Mouse (Mus musculus): ENCODE data around the gene Pcdh10. TPM values are rescaled to one million over a fixed set of nuclear protein-coding genes. Genes with fewer than 3 reads are reported as not detected.

Gene Pcdh10
- total and polyA plus RNA-seq, 2 experiments from 2014 or later: 17.9 to 123 TPM

DNA sequence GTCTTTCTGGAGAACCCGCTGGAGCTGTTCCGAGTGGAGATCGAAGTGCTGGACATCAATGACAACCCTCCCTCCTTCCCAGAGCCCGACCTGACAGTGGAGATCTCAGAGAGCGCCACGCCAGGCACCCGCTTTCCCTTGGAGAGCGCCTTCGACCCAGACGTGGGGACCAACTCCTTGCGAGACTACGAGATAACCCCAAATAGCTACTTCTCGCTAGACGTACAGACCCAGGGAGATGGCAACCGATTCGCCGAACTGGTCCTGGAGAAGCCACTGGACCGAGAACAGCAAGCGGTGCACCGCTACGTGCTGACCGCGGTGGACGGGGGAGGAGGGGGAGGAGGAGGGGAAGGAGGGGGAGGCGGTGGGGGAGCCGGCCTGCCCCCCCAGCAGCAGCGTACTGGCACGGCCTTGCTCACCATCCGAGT lies 1.4 kb downstream of the Pcdh10 start:
- no peak for TF ChIP-seq CTCF (IDR thresholded peaks at IDR 0.05; ENCODE audit: low read depth)
- ATAC-seq (no peak), DNase-seq (peak; percentile 61)
- no peaks in the 10 kb centered on the region for H3K27me3 ChIP-seq (ENCODE audit: insufficient read depth, low read length)
- H3K4me1 ChIP-seq (ENCODE audit: insufficient read depth): no peaks in the 10 kb centered on the region
- WGBS: 4% methylated on average over 29 of the region's 29 CpGs
- peak overlapping the region; percentile 92 for H3K4me2 ChIP-seq (ENCODE audit: low read depth)
- H3K9me3 ChIP-seq (ENCODE audit: low read length): no peaks in the 10 kb centered on the region
- H3K36me3 ChIP-seq (ENCODE audit: insufficient read depth): no peaks in the 10 kb centered on the region
- peak overlapping the region; percentile 79 for H3K4me3 ChIP-seq (ENCODE audit: low read depth, low read length)
- peak overlapping the region; percentile 85; the same call in 1 of the 2 replicates for H3K27ac ChIP-seq (ENCODE audit: low read depth, low read length)
- peak overlapping the region; percentile 70 for H3K9ac ChIP-seq

DNA sequence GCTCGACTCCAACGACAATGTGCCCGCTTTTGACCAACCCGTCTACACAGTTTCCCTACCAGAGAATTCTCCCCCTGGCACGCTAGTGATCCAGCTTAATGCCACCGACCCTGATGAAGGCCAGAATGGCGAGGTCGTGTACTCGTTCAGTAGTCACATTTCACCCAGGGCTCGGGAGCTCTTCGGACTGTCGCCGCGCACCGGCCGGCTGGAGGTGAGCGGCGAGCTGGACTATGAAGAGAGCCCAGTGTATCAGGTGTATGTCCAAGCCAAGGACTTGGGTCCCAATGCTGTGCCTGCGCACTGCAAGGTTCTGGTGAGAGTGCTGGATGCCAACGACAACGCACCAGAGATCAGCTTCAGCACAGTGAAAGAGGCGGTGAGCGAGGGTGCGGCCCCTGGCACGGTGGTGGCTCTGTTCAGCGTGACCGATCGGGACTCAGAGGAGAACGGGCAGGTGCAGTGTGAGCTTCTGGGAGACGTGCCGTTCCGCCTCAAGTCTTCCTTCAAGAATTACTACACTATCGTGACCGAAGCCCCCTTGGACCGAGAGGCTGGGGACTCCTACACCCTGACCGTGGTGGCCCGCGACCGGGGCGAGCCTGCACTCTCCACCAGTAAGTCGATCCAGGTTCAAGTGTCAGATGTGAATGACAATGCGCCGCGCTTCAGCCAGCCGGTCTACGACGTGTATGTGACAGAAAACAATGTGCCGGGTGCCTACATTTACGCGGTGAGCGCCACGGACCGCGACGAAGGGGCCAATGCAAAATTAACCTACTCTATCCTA lies 2.0 kb downstream of the Pcdh10 start:
- Histone ChIP-seq H3K4me1 (ENCODE audit: insufficient read depth) (peaks cover 5% of the 10 kb centered on the region; the same call in 1 of the 2 replicates), H3K4me2 (ENCODE audit: low read depth) (peak overlapping the region; percentile 92), H3K27me3 (ENCODE audit: insufficient read depth, low read length) (no peaks in the 10 kb centered on the region), H3K36me3 (ENCODE audit: insufficient read depth) (no peaks in the 10 kb centered on the region; the same call in 1 of the 2 replicates), H3K27ac (ENCODE audit: low read depth, low read length) (peak overlapping the region; percentile 85), H3K4me3 (ENCODE audit: low read depth, low read length) (peak overlapping the region; percentile 79), H3K9ac (peak overlapping the region; percentile 70), H3K9me3 (ENCODE audit: low read length) (no peaks in the 10 kb centered on the region)
- TF ChIP-seq CTCF (IDR thresholded peaks at IDR 0.05; ENCODE audit: low read depth): no peak
- no peak for ATAC-seq
- WGBS: 1% methylated on average over 55 of the region's 55 CpGs
- DNase-seq: peak; percentile 59

DNA sequence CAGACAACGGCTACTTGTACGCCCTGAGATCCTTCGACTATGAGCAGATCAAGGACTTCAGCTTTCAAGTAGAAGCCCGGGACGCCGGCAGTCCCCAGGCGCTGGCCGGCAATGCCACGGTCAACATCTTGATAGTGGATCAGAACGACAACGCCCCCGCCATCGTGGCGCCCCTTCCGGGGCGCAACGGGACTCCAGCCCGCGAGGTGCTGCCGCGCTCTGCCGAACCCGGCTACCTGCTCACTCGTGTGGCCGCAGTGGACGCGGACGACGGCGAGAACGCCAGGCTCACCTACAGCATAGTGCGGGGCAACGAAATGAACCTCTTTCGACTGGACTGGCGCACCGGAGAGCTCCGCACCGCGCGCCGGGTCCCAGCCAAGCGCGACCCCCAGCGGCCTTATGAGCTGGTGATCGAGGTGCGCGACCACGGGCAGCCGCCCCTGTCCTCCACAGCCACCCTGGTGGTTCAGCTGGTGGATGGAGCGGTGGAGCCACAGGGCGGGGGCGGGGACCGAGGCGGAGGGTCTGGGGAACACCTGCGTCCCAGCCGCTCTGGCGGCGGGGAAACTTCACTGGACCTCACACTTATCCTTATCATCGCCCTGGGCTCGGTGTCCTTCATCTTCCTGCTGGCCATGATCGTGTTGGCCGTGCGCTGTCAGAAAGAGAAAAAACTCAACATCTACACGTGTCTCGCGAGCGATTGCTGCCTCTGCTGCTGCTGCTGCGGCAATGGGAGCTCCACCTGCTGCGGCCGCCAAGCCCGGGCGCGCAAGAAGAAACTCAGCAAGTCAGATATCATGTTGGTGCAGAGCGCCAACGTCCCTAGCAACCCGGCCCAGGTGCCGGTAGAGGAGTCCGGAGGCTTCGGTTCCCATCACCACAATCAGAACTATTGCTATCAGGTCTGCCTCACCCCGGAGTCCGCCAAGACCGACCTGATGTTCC lies 2.9 kb downstream of the Pcdh10 start:
- peak; percentile 59 for TF ChIP-seq CTCF (IDR thresholded peaks at IDR 0.05; ENCODE audit: low read depth)
- Histone ChIP-seq H3K36me3 (ENCODE audit: insufficient read depth) (no peaks in the 10 kb centered on the region; the same call in 1 of the 2 replicates), H3K27ac (ENCODE audit: low read depth, low read length) (peak overlapping the region; percentile 48), H3K27me3 (ENCODE audit: insufficient read depth, low read length) (no peaks in the 10 kb centered on the region), H3K9ac (peak overlapping the region; percentile 70), H3K4me1 (ENCODE audit: insufficient read depth) (peaks cover 5% of the 10 kb centered on the region; the same call in 1 of the 2 replicates), H3K9me3 (ENCODE audit: low read length) (no peaks in the 10 kb centered on the region), H3K4me3 (ENCODE audit: low read depth, low read length) (peak overlapping the region; percentile 79), H3K4me2 (ENCODE audit: low read depth) (peak overlapping the region; percentile 92)
- DNase-seq: peak; percentile 58
- ATAC-seq: no peak
- WGBS: under 1% methylated on average over 82 of the region's 82 CpGs

DNA sequence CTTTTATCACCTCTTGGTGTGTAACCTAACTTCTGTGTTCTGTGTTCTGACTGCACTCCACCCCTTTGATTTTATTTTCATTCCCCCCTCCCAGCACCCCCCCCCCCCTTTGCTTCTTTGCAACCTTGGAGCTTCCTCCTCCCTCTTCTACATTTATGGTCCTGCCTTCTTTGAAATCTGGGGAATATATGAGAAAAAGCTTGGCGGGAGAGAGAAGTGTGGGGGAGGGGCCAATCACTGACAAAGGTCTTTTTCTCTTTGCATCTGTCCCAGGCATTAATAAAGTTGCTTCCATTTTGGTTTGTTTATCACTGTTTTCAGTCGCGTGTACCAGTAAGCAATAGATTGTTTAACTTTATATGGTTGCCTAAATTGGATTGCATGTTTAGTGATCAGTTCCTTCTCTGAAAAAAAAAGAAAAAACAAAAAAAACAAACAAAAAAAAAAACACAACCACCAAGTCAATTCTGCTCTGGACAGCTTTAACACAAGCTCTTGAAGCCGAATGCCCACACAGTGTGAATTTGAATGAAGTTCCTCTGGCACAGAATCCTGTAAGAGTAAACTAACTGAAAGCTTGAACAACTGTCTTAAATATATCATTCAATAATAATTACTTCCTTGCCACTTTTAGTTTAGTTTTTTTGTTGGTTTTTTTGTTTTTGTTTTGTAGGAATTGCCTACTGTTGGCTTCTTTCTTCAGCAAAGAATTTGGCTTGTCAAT lies 4.0 kb downstream of the Pcdh10 start:
- Histone ChIP-seq H3K27me3 (ENCODE audit: insufficient read depth, low read length) (no peaks in the 10 kb centered on the region), H3K9ac (peak overlapping the region; percentile 70), H3K9me3 (ENCODE audit: low read length) (no peaks in the 10 kb centered on the region), H3K27ac (ENCODE audit: low read depth, low read length) (peak overlapping the region; percentile 48), H3K4me1 (ENCODE audit: insufficient read depth) (peaks cover 5% of the 10 kb centered on the region; the same call in 1 of the 2 replicates), H3K4me3 (ENCODE audit: low read depth, low read length) (peak overlapping the region; percentile 79), H3K36me3 (ENCODE audit: insufficient read depth) (no peaks in the 10 kb centered on the region; the same call in 1 of the 2 replicates), H3K4me2 (ENCODE audit: low read depth) (peak overlapping the region; percentile 92)
- ATAC-seq: no peak
- TF ChIP-seq CTCF (IDR thresholded peaks at IDR 0.05; ENCODE audit: low read depth): no peak
- WGBS: 6% methylated on average over 4 of the region's 4 CpGs
- no peak for DNase-seq

DNA sequence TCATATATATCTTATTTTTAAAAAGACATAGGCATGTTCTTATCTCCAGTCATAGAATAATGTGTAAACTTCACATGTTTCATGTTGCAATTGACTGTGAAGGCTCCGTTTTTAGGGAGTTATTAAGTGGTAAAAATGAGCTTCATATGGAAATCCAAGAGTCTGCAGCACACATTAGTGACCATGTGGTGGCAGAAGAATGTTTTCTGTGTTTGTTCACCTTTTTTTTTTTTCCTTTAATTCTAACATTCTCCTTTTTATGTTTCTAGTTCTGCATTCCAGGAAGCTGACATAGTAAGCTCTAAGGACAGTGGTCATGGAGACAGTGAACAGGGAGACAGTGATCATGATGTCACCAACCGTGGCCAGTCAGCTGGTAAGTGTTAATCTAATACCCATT lies 5.6 kb downstream of the Pcdh10 start:
- H3K9me3 ChIP-seq (ENCODE audit: low read length): no peaks in the 10 kb centered on the region
- DNase-seq (no peak), ATAC-seq (no peak)
- peak overlapping the region; percentile 9 for H3K4me3 ChIP-seq (ENCODE audit: low read depth, low read length)
- no peaks in the 10 kb centered on the region; the same call in 1 of the 2 replicates for H3K36me3 ChIP-seq (ENCODE audit: insufficient read depth)
- H3K4me1 ChIP-seq (ENCODE audit: insufficient read depth): peaks cover 5% of the 10 kb centered on the region; the same call in 1 of the 2 replicates
- WGBS: 22% methylated on average over 2 of the region's 2 CpGs
- peak; percentile 52 for TF ChIP-seq CTCF (IDR thresholded peaks at IDR 0.05; ENCODE audit: low read depth)
- no peak overlapping the region for H3K9ac ChIP-seq
- H3K4me2 ChIP-seq (ENCODE audit: low read depth): peak overlapping the region; percentile 92
- H3K27ac ChIP-seq (ENCODE audit: low read depth, low read length): no peak overlapping the region
- H3K27me3 ChIP-seq (ENCODE audit: insufficient read depth, low read length): no peaks in the 10 kb centered on the region

DNA sequence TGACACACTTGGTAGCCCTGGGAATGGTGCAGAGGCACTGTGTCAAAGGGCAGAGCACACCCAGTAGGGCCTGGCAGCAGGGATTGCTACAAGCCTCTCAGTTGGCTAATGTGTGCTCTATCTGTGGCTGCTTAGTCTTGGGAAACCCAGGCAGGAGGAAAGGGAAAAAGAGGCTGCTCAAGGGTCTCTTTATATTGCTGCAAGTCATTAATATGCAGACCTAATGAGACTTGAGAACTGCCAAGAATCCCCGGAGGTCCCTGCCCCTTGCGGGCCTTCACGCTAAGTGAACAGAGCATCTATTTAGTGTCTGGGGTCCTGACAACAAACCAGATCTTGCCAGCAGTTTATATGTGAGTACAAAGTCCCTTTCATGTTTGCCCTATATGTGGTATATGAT lies 6.8 kb downstream of the Pcdh10 start:
- 13% methylated on average over 3 of the region's 3 CpGs for WGBS
- no peak for TF ChIP-seq CTCF (IDR thresholded peaks at IDR 0.05; ENCODE audit: low read depth)

More for the DNA sequence above, 6.8 kb downstream of the Pcdh10 start:
- no peaks in the 10 kb centered on the region for H3K9me3 ChIP-seq (ENCODE audit: low read length)
- H3K4me2 ChIP-seq (ENCODE audit: low read depth): peak overlapping the region; percentile 46
- no peaks in the 10 kb centered on the region for H3K27me3 ChIP-seq (ENCODE audit: insufficient read depth, low read length)
- H3K27ac ChIP-seq (ENCODE audit: low read depth, low read length): no peak overlapping the region
- peak; percentile 77 for ATAC-seq
- peak overlapping the region; percentile 39 for H3K9ac ChIP-seq
- H3K36me3 ChIP-seq (ENCODE audit: insufficient read depth): peaks cover 3% of the 10 kb centered on the region; the same call in 1 of the 2 replicates
- H3K4me3 ChIP-seq (ENCODE audit: low read depth, low read length): peak overlapping the region; percentile 21
- H3K4me1 ChIP-seq (ENCODE audit: insufficient read depth): peaks cover 5% of the 10 kb centered on the region; the same call in 1 of the 2 replicates
- peak; percentile 60 for DNase-seq

All from forebrain, postnatal 0 days (tissue).